Mouse (Mus musculus) CD8-positive naive resting alpha-beta T cell, adult 2 months (primary cell): Measurements from ENCODE around the gene Ehd2.
A peak's percentile ranks its signal among the peaks of the same experiment; 100 is the strongest.

Experiments
- DNase-seq, 2 experiments: peaks; one replicate each; pipeline ENCODE4 v3.0.0; 2022; ENCODE audit warnings: low read depth in 2 of 2, low spot score in 2 of 2

The Ehd2 gene

GRCm38 (mm10) chr7:15975904-15976303 is 8.5 kb upstream of the Ehd2 start:
- DNase-seq = peak in 1 of 2 experiments; percentile 28

GRCm38 (mm10) chr7:15975451-15975850 is 8.1 kb upstream of the Ehd2 start:
- no peak for DNase-seq

- peak; percentile 59 to 67 for DNase-seq
These were observed 7.3 kb upstream of the Ehd2 start for GRCm38 (mm10) chr7:15974712-15975111.

- no peak for DNase-seq
These were observed 4.9 kb upstream of the Ehd2 start for GRCm38 (mm10) chr7:15972247-15972646.

- no peak for DNase-seq
These were observed 2.3 kb upstream of the Ehd2 start for GRCm38 (mm10) chr7:15969674-15970073.

- DNase-seq = no peak
These were observed 955 bp upstream of the Ehd2 start for GRCm38 (mm10) chr7:15968322-15968721.

GRCm38 (mm10) chr7:15966489-15966888 is 878 bp downstream of the Ehd2 start:
- no peak for DNase-seq

GRCm38 (mm10) chr7:15963798-15964652 is 3.3 kb downstream of the Ehd2 start:
- DNase-seq = no peak

- no peak for DNase-seq
These were observed 4.8 kb downstream of the Ehd2 start for GRCm38 (mm10) chr7:15962311-15963288.

- no peak for DNase-seq
These were observed 5.6 kb downstream of the Ehd2 start for GRCm38 (mm10) chr7:15961798-15962197.

GRCm38 (mm10) chr7:15961239-15961638 is 6.1 kb downstream of the Ehd2 start:
- no peak for DNase-seq

- DNase-seq = no peak
These were observed 6.7 kb downstream of the Ehd2 start for GRCm38 (mm10) chr7:15960691-15961090.

GRCm38 (mm10) chr7:15956143-15956542 is 11.2 kb downstream of the Ehd2 start:
- DNase-seq = no peak

GRCm38 (mm10) chr7:15955509-15955908 is 11.9 kb downstream of the Ehd2 start:
- DNase-seq = no peak

GRCm38 (mm10) chr7:15954978-15955443 is 12.4 kb downstream of the Ehd2 start:
- DNase-seq = no peak

GRCm38 (mm10) chr7:15954436-15954835 is 12.9 kb downstream of the Ehd2 start:
- no peak for DNase-seq

GRCm38 (mm10) chr7:15953307-15954074 is 13.9 kb downstream of the Ehd2 start:
- DNase-seq = peak in 1 of 2 experiments; percentile 33

- no peak for DNase-seq
These were observed 15.0 kb downstream of the Ehd2 start for GRCm38 (mm10) chr7:15952416-15952815.

- DNase-seq = no peak
These were observed 17.4 kb downstream of the Ehd2 start for GRCm38 (mm10) chr7:15950008-15950407.

- DNase-seq = peak in 1 of 2 experiments; percentile 38
These were observed 18.1 kb downstream of the Ehd2 start for GRCm38 (mm10) chr7:15949216-15949790.
